Mouse (Mus musculus): ENCODE measurements around the gene Gss.

Gss gene

GRCm38 (mm10) chr2:155591676-155592075 lies 934 bp downstream of the Gss start:
- TF ChIP-seq GATA4 (IDR thresholded peaks at IDR 0.05; ENCODE audit: insufficient replicate concordance, low read length): no peak

DNA sequence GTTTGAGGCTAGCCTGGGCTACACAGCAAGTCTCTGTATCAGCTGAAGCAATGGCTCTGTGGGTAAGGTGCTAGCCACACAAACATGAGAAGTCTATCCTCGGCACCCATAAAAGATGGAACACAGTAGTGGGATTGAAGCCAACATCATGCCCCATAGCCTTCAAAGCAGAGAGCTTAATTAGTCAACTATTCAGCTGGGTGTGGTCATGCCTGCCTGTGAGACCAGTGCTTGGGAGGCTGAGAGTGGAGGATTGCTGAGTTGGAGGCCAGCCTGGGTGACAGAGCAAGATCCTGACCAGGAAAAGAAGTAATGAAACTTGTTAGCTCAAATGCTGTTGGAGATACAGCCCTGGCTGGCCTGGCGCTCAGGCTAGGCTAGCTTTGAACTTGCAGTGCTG lies 1.7 kb downstream of the Gss start:
- TF ChIP-seq GATA4 (IDR thresholded peaks at IDR 0.05; ENCODE audit: insufficient replicate concordance, low read length): no peak

- no peak for TF ChIP-seq GATA4 (IDR thresholded peaks at IDR 0.05; ENCODE audit: insufficient replicate concordance, low read length)
Observed at GRCm38 (mm10) chr2:155589521-155589920, 3.1 kb downstream of the Gss start.

- no peak for TF ChIP-seq GATA4 (IDR thresholded peaks at IDR 0.05; ENCODE audit: insufficient replicate concordance, low read length)
Observed at GRCm38 (mm10) chr2:155588136-155588535, 4.5 kb downstream of the Gss start.

DNA sequence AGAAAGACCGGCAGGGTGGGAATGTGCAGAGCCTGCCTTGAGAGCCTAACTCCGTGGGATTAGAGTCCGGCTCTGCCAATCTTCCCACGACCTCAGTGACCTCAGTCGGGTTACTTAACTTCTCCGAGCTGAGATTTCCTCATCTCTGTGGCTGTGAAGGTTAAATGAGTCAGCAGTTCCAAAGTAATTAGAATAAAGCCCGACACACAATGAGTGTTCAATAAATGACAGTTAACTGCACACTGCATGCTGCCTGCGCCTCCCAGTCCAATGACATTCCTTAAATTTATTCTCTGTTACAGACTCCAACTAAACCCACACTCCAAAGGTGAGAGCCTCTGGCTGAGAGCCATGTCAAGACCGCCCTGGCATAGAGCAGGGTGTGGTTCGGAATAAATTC lies 7.1 kb downstream of the Gss start:
- no peak for TF ChIP-seq GATA4 (IDR thresholded peaks at IDR 0.05; ENCODE audit: insufficient replicate concordance, low read length)

DNA sequence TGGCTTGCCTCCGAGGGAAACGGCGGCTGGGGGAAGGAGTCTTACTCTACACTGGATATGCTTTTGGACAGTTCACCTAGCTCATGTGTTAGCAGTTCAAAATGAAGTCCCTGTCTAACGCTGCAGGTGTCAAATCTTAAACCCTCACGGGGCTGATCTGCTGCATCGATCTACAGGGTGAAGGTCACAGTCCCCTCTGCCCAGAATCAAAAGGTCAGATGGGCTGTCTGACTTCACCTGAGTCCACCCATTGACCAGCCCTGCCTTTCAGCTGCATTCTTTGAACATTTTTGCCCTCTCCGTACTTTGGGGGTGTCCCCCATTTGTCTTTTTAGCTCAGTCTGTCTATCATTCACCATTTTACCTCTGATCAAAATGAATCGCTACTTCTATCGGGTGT lies 7.5 kb downstream of the Gss start:
- no peak for TF ChIP-seq GATA4 (IDR thresholded peaks at IDR 0.05; ENCODE audit: insufficient replicate concordance, low read length)

- TF ChIP-seq GATA4 (IDR thresholded peaks at IDR 0.05; ENCODE audit: insufficient replicate concordance, low read length): no peak
Observed at GRCm38 (mm10) chr2:155583927-155584530, 8.6 kb downstream of the Gss start.

DNA sequence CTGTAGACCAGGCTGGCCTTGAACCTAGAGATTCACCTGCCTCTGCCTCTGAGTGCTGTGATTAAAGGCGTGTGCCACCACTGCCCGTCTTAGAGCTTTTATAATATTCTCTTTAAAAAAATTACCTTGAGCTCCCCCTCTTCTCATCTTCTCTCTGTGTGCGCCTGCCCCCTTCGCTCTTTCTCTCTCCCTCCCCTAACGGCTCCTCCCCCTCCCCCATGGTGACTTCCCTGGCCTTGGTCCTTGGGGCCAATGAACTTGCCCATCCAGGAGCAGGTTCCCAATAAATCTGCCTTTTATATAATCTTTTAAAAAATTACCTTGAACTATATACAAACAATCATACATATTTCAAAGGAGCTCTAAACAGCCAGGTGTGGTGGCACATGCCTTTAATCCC lies 9.6 kb downstream of the Gss start:
- no peak for TF ChIP-seq GATA4 (IDR thresholded peaks at IDR 0.05; ENCODE audit: insufficient replicate concordance, low read length)

DNA sequence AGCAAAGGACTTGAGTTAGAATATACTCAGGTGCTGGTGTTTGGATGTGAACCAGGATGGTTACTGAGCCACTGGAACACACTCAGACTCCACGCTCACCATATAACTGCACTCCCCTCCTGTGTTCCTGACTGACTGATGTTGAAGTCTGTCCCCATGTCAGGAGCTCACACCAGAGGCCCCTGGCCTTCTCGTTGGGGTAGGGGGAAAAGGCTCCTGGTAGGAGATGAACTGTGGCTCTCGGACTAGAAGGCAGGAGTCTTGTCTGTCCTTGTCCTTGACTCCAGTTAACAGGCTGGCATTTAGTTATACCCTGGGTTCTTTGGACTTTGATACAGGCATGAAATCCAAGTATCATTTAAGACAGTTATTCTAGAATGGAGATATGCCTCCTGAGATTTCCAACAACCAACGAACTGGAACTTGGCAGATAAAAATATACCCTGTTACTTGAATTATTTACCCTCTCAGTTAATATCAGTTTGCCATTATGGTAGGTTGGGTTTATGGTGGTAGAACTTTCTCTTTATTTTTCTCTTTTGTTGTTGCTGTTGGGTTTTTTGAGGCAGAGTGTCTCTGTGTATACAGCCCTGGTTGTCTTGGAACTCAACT lies 10.1 kb downstream of the Gss start:
- TF ChIP-seq GATA4 (IDR thresholded peaks at IDR 0.05; ENCODE audit: insufficient replicate concordance, low read length): no peak

- TF ChIP-seq GATA4 (IDR thresholded peaks at IDR 0.05; ENCODE audit: insufficient replicate concordance, low read length): no peak
Observed at GRCm38 (mm10) chr2:155580331-155580730, 12.3 kb downstream of the Gss start.

- no peak for TF ChIP-seq GATA4 (IDR thresholded peaks at IDR 0.05; ENCODE audit: insufficient replicate concordance, low read length)
Observed at GRCm38 (mm10) chr2:155576656-155577055, 16.0 kb downstream of the Gss start.

GRCm38 (mm10) chr2:155574700-155575099 lies 17.9 kb downstream of the Gss start:
- TF ChIP-seq GATA4 (IDR thresholded peaks at IDR 0.05; ENCODE audit: insufficient replicate concordance, low read length): no peak

GRCm38 (mm10) chr2:155573996-155574395 lies 18.6 kb downstream of the Gss start:
- no peak for TF ChIP-seq GATA4 (IDR thresholded peaks at IDR 0.05; ENCODE audit: insufficient replicate concordance, low read length)

DNA sequence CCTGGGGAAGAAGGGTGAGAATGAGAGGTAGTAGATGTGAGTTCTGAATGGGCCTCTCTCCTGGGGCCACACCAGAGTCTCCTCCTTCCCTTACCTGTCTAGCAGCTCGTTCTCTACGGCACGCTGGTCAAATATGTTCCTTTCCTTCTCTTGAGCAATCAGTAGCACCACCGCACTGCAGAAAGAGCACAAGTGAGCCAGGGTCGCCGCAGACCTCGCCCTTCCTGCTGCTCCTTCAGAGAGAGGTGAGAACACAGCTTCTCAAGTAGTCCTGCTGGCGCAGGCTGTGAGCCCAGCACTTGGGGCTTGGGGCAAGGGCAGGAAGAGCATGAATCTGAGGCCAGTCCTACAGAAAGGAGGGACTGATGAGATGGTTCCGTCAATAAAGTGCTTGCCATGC lies 19.6 kb downstream of the Gss start:
- TF ChIP-seq GATA4 (IDR thresholded peaks at IDR 0.05; ENCODE audit: insufficient replicate concordance, low read length): no peak

GRCm38 (mm10) chr2:155569223-155569807 lies 23.3 kb downstream of the Gss start:
- TF ChIP-seq GATA4 (IDR thresholded peaks at IDR 0.05; ENCODE audit: insufficient replicate concordance, low read length): no peak

- no peak for TF ChIP-seq GATA4 (IDR thresholded peaks at IDR 0.05; ENCODE audit: insufficient replicate concordance, low read length)
Observed at GRCm38 (mm10) chr2:155567751-155568150, 24.9 kb downstream of the Gss start.

GRCm38 (mm10) chr2:155562934-155563333 lies 29.7 kb downstream of the Gss start:
- TF ChIP-seq GATA4 (IDR thresholded peaks at IDR 0.05; ENCODE audit: insufficient replicate concordance, low read length): no peak

All from liver, adult (tissue).